Mouse (Mus musculus) heart, embryonic 15.5 days (tissue): Measurements from ENCODE around the gene Btbd1. TPM values are rescaled to one million over a fixed set of nuclear protein-coding genes. Genes with fewer than 3 reads are reported as not detected.
A peak's percentile ranks its signal among the peaks of the same experiment; 100 is the strongest.

Source experiments
- ATAC-seq: fragments of 200-750 bp; cut with Nextera tagmentation; replicated peaks from 2 replicates; pipeline ENCODE4 v1.8.0; 2017; ENCODE audit warnings: low read depth, moderate TSS enrichment; ENCODE audit not compliant: insufficient number of reproducible peaks, insufficient read depth, low FRiP score
- H3K27ac ChIP-seq: fragments of 300-500 bp; sonication (generic); 2 replicates; pipeline ENCODE4 v1.5.1; 2015; ENCODE audit warnings: mild to moderate bottlenecking, inconsistent platforms
- H3K27me3 ChIP-seq: fragments of 300-500 bp; sonication (generic); 2 replicates; pipeline ENCODE4 v1.6.1; 2015; ENCODE audit warnings: inconsistent platforms
- H3K36me3 ChIP-seq: fragments of 300-500 bp; sonication (generic); 2 replicates; pipeline ENCODE4 v1.6.1; 2015; ENCODE audit warnings: mild to moderate bottlenecking, inconsistent platforms
- H3K4me1 ChIP-seq: fragments of 300-500 bp; sonication (generic); replicated peaks from 2 replicates; pipeline ENCODE4 v1.6.1; 2015; ENCODE audit warnings: inconsistent platforms
- H3K4me2 ChIP-seq: fragments of 300-500 bp; sonication (generic); 2 replicates; pipeline ENCODE4 v1.6.1; 2015; ENCODE audit warnings: inconsistent platforms, mild to moderate bottlenecking, moderate library complexity
- H3K4me3 ChIP-seq: fragments of 300-500 bp; sonication (generic); 2 replicates; pipeline ENCODE4 v1.5.1; 2015; ENCODE audit warnings: mild to moderate bottlenecking, inconsistent platforms
- H3K9ac ChIP-seq: fragments of 300-500 bp; sonication (generic); 2 replicates; pipeline ENCODE4 v1.6.1; 2015; ENCODE audit warnings: mild to moderate bottlenecking, inconsistent platforms
- H3K9me3 ChIP-seq: fragments of 300-500 bp; sonication (generic); replicated peaks from 2 replicates; pipeline ENCODE4 v1.6.1; 2016; ENCODE audit warnings: inconsistent platforms
- WGBS: fragments of 180-500 bp; shearing (Covaris S2); methylation state at CpG from one replicate; pipeline ENCODE4 v1.1.7; 2015; ENCODE audit warnings: mixed read lengths; 5-methylcytosine and 5-hydroxymethylcytosine counted together
- polyA plus RNA-seq: library from polyadenylated mRNA; unstranded; fragments of >200 nt; fragmentation: Nextera tagmentation; extraction: Ambion mirVana; gene quantifications from 2 replicates; pipeline ENCODE4 v1.2.1, GENCODE M21; 2015

The Btbd1 gene
- polyA plus RNA-seq, 1 experiment from 2014 or later: 85.4 TPM

DNA sequence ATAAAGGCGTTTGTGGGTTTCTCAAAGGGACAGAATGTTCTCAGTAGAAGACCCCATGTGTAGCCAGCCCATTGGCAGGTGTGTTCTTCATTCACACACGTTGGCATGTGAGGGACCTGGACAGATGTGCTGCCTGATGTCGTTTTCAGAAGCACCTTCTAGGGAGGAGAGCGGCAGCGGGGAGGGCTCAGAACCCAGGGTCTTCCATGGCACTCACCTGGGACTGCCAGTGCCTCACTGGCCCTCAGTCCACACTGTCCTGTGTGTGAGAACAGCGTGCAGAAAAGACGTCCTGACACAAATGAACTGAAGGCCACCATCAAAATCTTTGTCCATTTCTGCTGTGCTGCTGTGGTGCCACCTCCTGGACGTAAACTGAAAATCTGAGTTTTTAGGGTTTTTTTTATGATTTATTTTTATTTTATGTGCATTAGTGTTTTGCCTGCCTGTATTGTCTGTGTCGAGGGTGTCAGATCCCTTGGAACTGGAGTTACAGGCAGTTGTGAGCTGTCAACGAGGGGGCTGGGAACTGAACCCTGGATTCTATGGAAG is 51.5 kb downstream of the Btbd1 start:
- Histone ChIP-seq H3K4me1 (0 out of 2 replicates have a peak, but pooled peaks cover 7% of the 10 kb centered on the region), H3K4me3 (no peak overlapping the region), H3K9me3 (peaks cover 3% of the 10 kb centered on the region), H3K4me2 (no peak overlapping the region), H3K27me3 (no peaks in the 10 kb centered on the region), H3K9ac (no peak overlapping the region), H3K27ac (no peak overlapping the region), H3K36me3 (peaks cover 33% of the 10 kb centered on the region)
- whole genome bisulfite sequencing: 67% methylated on average over 10 of the region's 10 CpGs
- ATAC-seq: no peak

DNA sequence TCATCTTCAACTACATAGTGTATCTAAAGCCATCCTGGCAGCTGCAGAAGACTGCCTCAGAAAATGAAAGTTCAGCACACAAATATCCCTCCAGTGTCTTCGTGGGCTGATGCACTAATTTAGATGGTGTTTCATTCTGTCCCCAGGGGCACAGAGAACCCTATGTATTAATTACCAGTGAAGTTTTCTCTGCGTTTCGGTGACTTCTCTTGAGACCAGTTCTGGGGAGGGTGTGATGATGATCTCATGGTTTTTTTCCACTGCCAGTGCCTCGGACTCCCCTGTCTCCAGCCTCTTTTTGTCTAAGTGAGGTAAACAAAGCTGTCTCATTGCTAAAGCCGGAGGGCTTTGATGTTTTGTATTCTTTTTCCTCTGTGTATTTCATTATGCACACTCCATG is 53.9 kb downstream of the Btbd1 start:
- no peak overlapping the region for H3K4me2 ChIP-seq
- H3K4me3 ChIP-seq: no peak overlapping the region
- 0 out of 2 replicates have a peak, but pooled peaks cover 10% of the 10 kb centered on the region for H3K4me1 ChIP-seq
- H3K27ac ChIP-seq: no peak overlapping the region
- peaks cover 11% of the 10 kb centered on the region for H3K36me3 ChIP-seq
- H3K27me3 ChIP-seq: no peaks in the 10 kb centered on the region
- WGBS: 74% methylated on average over 5 of the region's 5 CpGs
- no peak overlapping the region for H3K9ac ChIP-seq
- ATAC-seq: no peak
- no peaks in the 10 kb centered on the region; the same call in 1 of the 2 replicates for H3K9me3 ChIP-seq

DNA sequence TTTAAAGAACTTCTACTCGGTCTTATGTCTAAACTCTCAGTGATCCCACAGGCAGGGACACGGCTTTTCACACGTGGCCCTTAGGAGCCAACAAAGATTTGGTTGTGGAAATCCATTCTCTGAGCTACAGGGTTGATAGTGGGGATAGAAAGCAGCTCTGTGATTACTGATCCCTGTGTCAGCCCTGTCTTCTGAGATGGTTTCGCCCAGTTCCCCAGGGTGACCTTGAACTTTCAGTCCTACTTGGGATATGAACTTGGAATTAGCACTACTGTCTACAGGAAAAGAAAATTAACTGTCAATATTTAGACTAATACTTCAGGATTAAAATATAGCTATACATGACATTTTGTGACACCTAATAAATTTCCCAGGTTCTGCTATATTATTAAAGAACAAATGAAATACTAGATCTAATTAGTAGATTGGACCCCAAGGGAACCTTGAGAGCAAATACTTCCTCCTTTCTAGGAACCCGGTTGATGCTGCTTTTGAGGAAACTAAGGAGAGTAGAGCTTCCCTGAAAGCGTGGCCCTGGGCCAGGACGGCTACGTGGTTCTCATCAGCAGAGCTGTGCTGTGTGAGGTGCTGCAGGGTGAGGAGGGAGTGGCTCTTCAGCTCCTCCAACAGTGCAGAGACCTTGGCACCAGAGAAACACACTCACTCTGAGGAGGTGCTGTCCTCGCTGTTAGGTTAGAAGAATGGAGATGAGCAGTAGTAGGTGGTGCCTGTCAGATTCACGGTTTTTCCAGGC is 56.3 kb downstream of the Btbd1 start:
- no peak overlapping the region for H3K4me3 ChIP-seq
- 58% methylated on average over 10 of the region's 10 CpGs for WGBS
- no peaks in the 10 kb centered on the region; the same call in 1 of the 2 replicates for H3K36me3 ChIP-seq
- H3K9ac ChIP-seq: no peak overlapping the region
- ATAC-seq: peak; percentile 67
- no peak overlapping the region for H3K4me2 ChIP-seq
- no peaks in the 10 kb centered on the region for H3K9me3 ChIP-seq
- H3K4me1 ChIP-seq: 0 out of 2 replicates have a peak, but pooled peaks cover 10% of the 10 kb centered on the region
- H3K27me3 ChIP-seq: no peaks in the 10 kb centered on the region
- no peak overlapping the region for H3K27ac ChIP-seq

DNA sequence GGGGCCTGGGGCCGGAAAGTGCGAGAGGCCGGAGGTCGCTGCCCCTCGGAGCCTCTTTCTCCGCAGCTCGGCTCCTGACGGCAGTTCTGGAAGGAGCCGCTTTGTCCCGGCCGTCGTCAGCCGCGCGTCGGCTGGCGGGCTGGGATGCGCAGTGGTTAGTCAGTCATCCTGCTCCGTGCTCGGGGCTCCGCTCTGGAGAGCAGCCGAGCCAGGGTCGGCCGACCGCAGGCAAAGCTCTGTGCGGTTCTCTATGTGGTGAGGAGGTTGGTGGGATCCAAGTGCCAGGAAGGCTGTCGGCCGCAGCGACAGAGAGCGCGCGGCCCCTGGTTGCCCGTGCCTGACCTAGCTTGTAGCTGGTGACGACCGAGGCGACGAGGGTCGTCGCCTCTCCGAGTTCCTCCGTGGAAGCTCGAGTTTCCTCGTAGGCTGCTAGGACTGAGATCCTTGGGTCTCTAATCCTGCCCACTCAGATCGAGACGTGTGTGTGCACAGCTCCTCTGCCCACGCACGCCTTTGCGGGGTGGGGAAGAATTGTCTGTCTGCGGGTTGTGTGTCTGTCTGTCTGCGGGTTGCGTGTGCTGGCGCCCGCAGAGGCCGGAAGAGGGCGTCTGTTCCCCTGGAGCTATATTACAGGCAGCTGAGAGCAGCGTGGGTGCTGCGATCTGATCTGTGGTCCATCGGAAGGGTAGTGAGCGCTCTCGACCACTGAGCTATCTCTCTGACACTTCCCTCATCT is 66.0 kb downstream of the Btbd1 start:
- 2% methylated on average over 60 of the region's 60 CpGs for WGBS
- Histone ChIP-seq H3K27me3 (no peaks in the 10 kb centered on the region), H3K36me3 (no peaks in the 10 kb centered on the region), H3K27ac (peak overlapping the region; percentile 88), H3K4me1 (peaks cover 19% of the 10 kb centered on the region), H3K4me3 (peak overlapping the region; percentile 100), H3K9ac (peak overlapping the region; percentile 97), H3K9me3 (no peaks in the 10 kb centered on the region), H3K4me2 (peak overlapping the region; percentile 81)
- peak; percentile 70 for ATAC-seq

DNA sequence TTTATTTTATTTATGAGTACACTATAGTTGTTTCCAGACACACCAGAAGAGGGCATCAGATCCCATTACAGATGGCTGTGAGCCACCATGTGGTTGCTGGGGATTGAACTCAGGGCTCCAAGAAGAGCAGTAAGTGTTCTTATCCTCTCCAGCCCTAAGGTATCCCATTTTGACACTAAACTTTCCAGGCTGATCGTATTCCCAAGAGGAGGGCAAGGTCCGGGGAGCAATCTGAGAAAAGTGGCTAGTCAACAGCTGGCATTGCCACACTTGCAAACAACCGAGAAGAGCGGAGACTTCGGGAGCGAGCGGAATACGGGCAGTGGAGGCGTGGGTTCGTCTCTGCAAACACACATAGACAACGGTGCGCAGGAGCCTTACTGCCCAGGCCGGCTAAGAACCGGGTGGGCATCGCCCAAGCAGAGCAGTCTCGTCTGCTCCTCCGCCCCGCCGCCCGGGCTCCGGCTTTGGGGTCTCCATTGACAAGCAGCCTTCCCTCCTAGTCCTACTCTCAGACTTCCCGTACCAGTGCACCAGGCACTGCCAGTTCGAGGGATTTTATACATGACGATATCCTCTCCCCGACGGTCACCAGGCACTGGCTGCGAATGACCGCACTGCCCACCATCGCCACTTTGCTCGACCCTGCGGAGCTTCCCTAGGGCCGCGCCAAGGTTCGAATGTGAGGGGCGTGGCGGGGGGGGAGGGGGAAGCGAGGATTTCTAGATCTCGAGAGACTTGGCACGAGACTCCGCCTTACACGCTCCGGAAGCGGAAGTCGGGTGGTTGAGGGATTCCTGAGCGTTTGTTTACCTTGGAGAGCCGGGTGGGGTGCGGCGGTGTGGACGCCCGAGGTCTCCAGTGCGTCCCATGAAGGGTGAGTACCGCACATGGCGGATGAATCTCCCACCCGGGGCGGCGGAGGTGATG is 66.8 kb downstream of the Btbd1 start, which contains the start of gene Ramac:
Gene Ramac, plus strand, starts transcription at position 746 of the 930 bp plus-strand sequence.
- H3K4me2 ChIP-seq: peak within 1 kb of the TSS; percentile 81
- no peaks in the 10 kb centered on the region for H3K36me3 ChIP-seq
- no peaks in the 10 kb centered on the region for H3K27me3 ChIP-seq
- no peaks in the 10 kb centered on the region for H3K9me3 ChIP-seq
- H3K4me3 ChIP-seq: peak within 1 kb of the TSS; percentile 100
- ATAC-seq: peak; percentile 97
- peak within 1 kb of the TSS; percentile 97 for H3K9ac ChIP-seq
- WGBS: under 1% methylated on average over 56 of the region's 56 CpGs
- H3K4me1 ChIP-seq: peaks cover 19% of the 10 kb centered on the region
- peak within 1 kb of the TSS; percentile 88 for H3K27ac ChIP-seq

DNA sequence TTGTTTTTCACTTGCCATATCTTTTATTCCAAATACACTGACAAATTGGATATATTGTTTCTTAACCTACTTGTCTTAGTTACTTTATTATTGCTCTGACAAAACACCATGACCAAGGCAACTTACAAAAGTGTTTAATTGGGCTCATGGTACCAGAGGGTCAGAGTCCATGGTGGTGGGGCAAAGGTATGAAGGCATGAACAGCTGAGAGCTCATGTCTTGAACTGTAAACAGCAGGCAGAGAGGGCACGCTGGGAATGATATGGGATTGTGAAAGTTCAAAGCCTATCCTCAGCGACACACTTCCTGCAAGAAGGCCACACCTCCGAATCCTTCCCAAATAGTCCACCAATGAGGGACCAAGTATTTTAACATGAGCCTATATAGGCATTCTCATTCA is 81.3 kb downstream of the Btbd1 start:
- Histone ChIP-seq H3K4me2 (no peak overlapping the region), H3K27me3 (no peaks in the 10 kb centered on the region), H3K4me1 (no peaks in the 10 kb centered on the region), H3K9ac (no peak overlapping the region), H3K27ac (no peak overlapping the region), H3K4me3 (no peak overlapping the region), H3K36me3 (no peaks in the 10 kb centered on the region), H3K9me3 (no peaks in the 10 kb centered on the region)
- 75% methylated on average over 3 of the region's 3 CpGs for WGBS
- no peak for ATAC-seq

DNA sequence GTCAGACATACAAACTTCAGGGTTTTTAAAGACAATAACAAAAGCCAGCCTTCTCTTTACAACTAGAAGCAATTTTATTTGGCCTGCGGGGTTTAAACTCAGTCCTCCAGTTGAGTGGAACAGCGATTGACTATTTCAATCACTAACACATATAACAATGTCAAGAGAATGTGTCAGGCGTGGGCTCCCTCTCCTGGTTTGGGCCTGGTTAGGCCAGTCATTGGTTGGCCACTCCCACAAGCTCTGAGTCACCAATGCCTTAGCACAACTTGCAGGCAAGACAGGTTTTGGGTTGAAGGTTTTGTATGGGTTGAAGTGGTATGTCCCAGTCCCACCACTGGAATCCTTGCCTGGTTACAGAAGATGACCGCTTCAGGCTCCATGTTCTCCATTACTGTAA is 85.1 kb downstream of the Btbd1 start:
- no peak for ATAC-seq
- Histone ChIP-seq H3K4me3 (no peak overlapping the region), H3K4me1 (no peaks in the 10 kb centered on the region), H3K9ac (no peak overlapping the region), H3K27ac (no peak overlapping the region), H3K27me3 (no peaks in the 10 kb centered on the region), H3K36me3 (no peaks in the 10 kb centered on the region), H3K4me2 (no peak overlapping the region), H3K9me3 (no peaks in the 10 kb centered on the region)
- 56% methylated on average over 4 of the region's 4 CpGs for WGBS

Other genes with a start within 250 kb of the Btbd1 start
- gene Homer2, start 121.9 kb downstream of the Btbd1 start, polyA plus RNA-seq: 59.5 and 63.4 TPM in 2 replicates
- gene Ramac, start 66.5 kb downstream of the Btbd1 start, polyA plus RNA-seq: 84.3 and 84.4 TPM in 2 replicates
- 31.0 and 40.8 TPM in 2 replicates for gene 3110040N11Rik, start 40.0 kb downstream of the Btbd1 start, polyA plus RNA-seq
- not detected in 2 replicates for gene Gm10160, start 26.4 kb upstream of the Btbd1 start, polyA plus RNA-seq
- 28.2 and 33.6 TPM in 2 replicates for gene Tm6sf1, start 29.6 kb upstream of the Btbd1 start, polyA plus RNA-seq
- 10.8 and 11.0 TPM in 2 replicates for gene Hdgfl3, start 105.0 kb upstream of the Btbd1 start, polyA plus RNA-seq
- gene Bnc1, start 162.9 kb upstream of the Btbd1 start, polyA plus RNA-seq: 3.1 and 4.1 TPM in 2 replicates